12 mouse cellular contexts compared by ENCODE assay signal in the genomic region with DNA sequence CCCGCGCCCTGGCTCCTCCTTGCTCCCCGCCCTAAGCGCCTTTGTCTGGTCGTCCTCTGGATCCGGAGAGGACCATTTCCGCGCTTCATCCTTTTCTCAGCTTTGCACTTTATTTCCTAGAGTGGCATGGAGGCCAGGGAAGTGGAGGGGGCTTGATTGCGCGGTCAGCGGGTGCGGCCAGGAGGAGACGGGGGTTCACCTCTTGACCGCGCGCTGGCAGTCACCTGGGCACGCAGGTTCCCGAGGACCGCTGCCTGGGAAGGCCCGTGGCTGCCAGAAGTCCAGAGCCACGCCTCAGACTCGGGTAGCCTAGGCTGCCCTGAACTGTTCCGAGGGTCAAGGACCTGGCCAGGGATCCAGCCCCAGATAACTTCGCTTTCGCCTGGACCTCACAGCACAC. TPM values are rescaled to one million over a fixed set of nuclear protein-coding genes. Genes with fewer than 3 reads are reported as not detected.
A peak's percentile ranks its signal among the peaks of the same experiment; 100 is the strongest.
DNase-seq lines count a peak whose midpoint lies in the region; ATAC-seq and TF ChIP-seq lines count a peak whose summit lies in the region.
"Not testable (repeated sequence)": the region's sequence is repeated elsewhere in the genome, so short reads cannot be mapped to it uniquely, and the experiment has no call there.
"Had no signal": no experiment of that assay in that cellular context is flagged by ENCODE, and none has a peak within 500 bp of the region (broad histone marks: within the 10 kb centered on the region; RNA-seq: fewer than 3 reads in every experiment).

No protein-coding gene starts in this region.

- H3K36me3 ChIP-seq in forebrain, embryonic 11.5 days (ENCODE audit: control insufficient read depth, insufficient read depth, low read length); heart, embryonic 11.5 days (ENCODE audit: control insufficient read depth, insufficient read depth, low read length); hindbrain, embryonic 13.5 days; kidney, embryonic 16.5 days (ENCODE audit: insufficient read depth, low read length); liver, embryonic 11.5 days (ENCODE audit: control insufficient read depth, insufficient read depth, low read length); midbrain, embryonic 16.5 days (ENCODE audit: control insufficient read depth, insufficient read depth, low read length); stomach, embryonic 14.5 days (ENCODE audit: control insufficient read depth, insufficient read depth, low read length): not testable (repeated sequence)

- peak overlapping the region; percentile 41; the same call in 1 of the 2 replicates for H3K4me2 ChIP-seq in forebrain, embryonic 11.5 days (ENCODE audit: low read depth, low read length, severe bottlenecking)
- H3K4me2 ChIP-seq in heart, embryonic 11.5 days: peak overlapping the region; percentile 45
- peak overlapping the region; percentile 55 for H3K4me2 ChIP-seq in hindbrain, embryonic 13.5 days
- H3K4me2 ChIP-seq in kidney, embryonic 16.5 days (replicated peaks; ENCODE audit: low read depth, low read length): peak overlapping the region; percentile 46
- H3K4me2 ChIP-seq in liver, embryonic 11.5 days: 0 out of 2 replicates have a peak overlapping the region, but pooled peaks have one; percentile 26
- peak overlapping the region; percentile 55 for H3K4me2 ChIP-seq in midbrain, embryonic 16.5 days (ENCODE audit: low read length)
- peak overlapping the region; percentile 25; the same call in 1 of the 2 replicates for H3K4me2 ChIP-seq in stomach, embryonic 14.5 days (replicated peaks; ENCODE audit: low read depth, low read length)

- not testable (repeated sequence) for ATAC-seq in forebrain, embryonic 11.5 days (replicated peaks; ENCODE audit: low FRiP score); heart, embryonic 11.5 days (replicated peaks; ENCODE audit: insufficient number of reproducible peaks, low FRiP score, low TSS enrichment); hindbrain, embryonic 13.5 days (ENCODE audit: low FRiP score); kidney, embryonic 16.5 days (ENCODE audit: low FRiP score, low TSS enrichment); liver, embryonic 11.5 days (replicated peaks; ENCODE audit: low FRiP score); midbrain, embryonic 16.5 days; stomach, embryonic 14.5 days (ENCODE audit: insufficient number of reproducible peaks, insufficient read depth, low FRiP score, low read depth)

- H3K27ac ChIP-seq in cortical plate, adult 2 months (ENCODE audit: insufficient read depth, low read length); forebrain, embryonic 11.5 days (ENCODE audit: low read depth, low read length); heart, embryonic 11.5 days (ENCODE audit: low read depth, low read length); hindbrain, embryonic 13.5 days; kidney, embryonic 16.5 days (ENCODE audit: low read length); liver, embryonic 11.5 days (ENCODE audit: low read depth, low read length); midbrain, embryonic 16.5 days (ENCODE audit: low read length); stomach, embryonic 14.5 days (ENCODE audit: low read length): not testable (repeated sequence)

- TF ChIP-seq POLR2A in cortical plate, adult 2 months (IDR thresholded peaks at IDR 0.05; ENCODE audit: extremely low read depth, insufficient read depth, low read length): not testable (repeated sequence)

- WGBS in forebrain, embryonic 11.5 days: 1% methylated on average over 11 of the region's 25 CpGs
- under 1% methylated on average over 16 of the region's 25 CpGs for WGBS in heart, embryonic 11.5 days (ENCODE audit: insufficient replicate concordance)
- WGBS in hindbrain, embryonic 13.5 days: under 1% methylated on average over 15 of the region's 25 CpGs
- WGBS in kidney, embryonic 16.5 days: 3% methylated on average over 12 of the region's 25 CpGs
- 7% methylated on average over 17 of the region's 25 CpGs for WGBS in liver, embryonic 11.5 days
- 3% methylated on average over 12 of the region's 25 CpGs for WGBS in midbrain, embryonic 16.5 days
- 15% methylated on average over 12 of the region's 25 CpGs for WGBS in stomach, embryonic 14.5 days

- not testable (repeated sequence) for H3K4me1 ChIP-seq in cortical plate, adult 2 months (ENCODE audit: control insufficient read depth, insufficient read depth, low read length); forebrain, embryonic 11.5 days (replicated peaks; ENCODE audit: control insufficient read depth, insufficient read depth, low read length); heart, embryonic 11.5 days (ENCODE audit: control insufficient read depth, insufficient read depth, low read length); hindbrain, embryonic 13.5 days (replicated peaks); kidney, embryonic 16.5 days (ENCODE audit: insufficient read depth, low read length); liver, embryonic 11.5 days (replicated peaks; ENCODE audit: control insufficient read depth, insufficient read depth, low read length); midbrain, embryonic 16.5 days (ENCODE audit: control insufficient read depth, insufficient read depth, low read length); stomach, embryonic 14.5 days (ENCODE audit: control insufficient read depth, insufficient read depth, low read length)

- TF ChIP-seq CTCF in cortical plate, adult 2 months (IDR thresholded peaks at IDR 0.05; ENCODE audit: extremely low read depth, insufficient read depth, low read length): not testable (repeated sequence)

- DNase-seq in forebrain, embryonic 11.5 days (ENCODE audit: low spot score): peak; percentile 46
- peak; percentile 12 for DNase-seq in liver, embryonic 11.5 days (ENCODE audit: low spot score)

- peak overlapping the region; percentile 31; the same call in 1 of the 2 replicates for H3K4me3 ChIP-seq in cortical plate, adult 2 months (ENCODE audit: insufficient read depth, low read length)
- H3K4me3 ChIP-seq in forebrain, embryonic 11.5 days (ENCODE audit: low read depth, low read length): peak overlapping the region; percentile 24
- peak overlapping the region; percentile 18; the same call in 1 of the 2 replicates for H3K4me3 ChIP-seq in heart, embryonic 11.5 days (ENCODE audit: low read depth, low read length)
- H3K4me3 ChIP-seq in hindbrain, embryonic 13.5 days: peak overlapping the region; percentile 37
- H3K4me3 ChIP-seq in kidney, embryonic 16.5 days (ENCODE audit: low read length): peak overlapping the region; percentile 13; the same call in 1 of the 2 replicates
- not testable (repeated sequence) for H3K4me3 ChIP-seq in liver, embryonic 11.5 days (ENCODE audit: low read depth, low read length); stomach, embryonic 14.5 days (ENCODE audit: low read depth, low read length)
- H3K4me3 ChIP-seq in midbrain, embryonic 16.5 days (ENCODE audit: low read depth, low read length): peak overlapping the region; percentile 35

- not testable (repeated sequence) for H3K9me3 ChIP-seq in forebrain, embryonic 11.5 days (ENCODE audit: control insufficient read depth, low read length); heart, embryonic 11.5 days (replicated peaks; ENCODE audit: control insufficient read depth, low read length); hindbrain, embryonic 13.5 days; kidney, embryonic 16.5 days (ENCODE audit: low read length); liver, embryonic 11.5 days (ENCODE audit: control insufficient read depth, low read length); midbrain, embryonic 16.5 days (replicated peaks; ENCODE audit: control insufficient read depth, low read length, poor library complexity, severe bottlenecking); stomach, embryonic 14.5 days (ENCODE audit: control insufficient read depth, low read depth, low read length)

- H3K27me3 ChIP-seq in forebrain, embryonic 11.5 days (ENCODE audit: control insufficient read depth, insufficient read depth, low read length); heart, embryonic 11.5 days (ENCODE audit: control insufficient read depth, insufficient read depth, low read length); hindbrain, embryonic 13.5 days; kidney, embryonic 16.5 days (ENCODE audit: insufficient read depth, low read length); liver, embryonic 11.5 days (replicated peaks; ENCODE audit: control insufficient read depth, insufficient read depth, low read length); midbrain, embryonic 16.5 days (ENCODE audit: control insufficient read depth, insufficient read depth, low read depth, low read length); stomach, embryonic 14.5 days (ENCODE audit: control insufficient read depth, insufficient read depth, low read length): not testable (repeated sequence)

- not testable (repeated sequence) for H3K9ac ChIP-seq in forebrain, embryonic 11.5 days (ENCODE audit: low read length); heart, embryonic 11.5 days (ENCODE audit: low read depth, low read length); kidney, embryonic 16.5 days (replicated peaks; ENCODE audit: low read length); liver, embryonic 11.5 days (ENCODE audit: low read depth, low read length); stomach, embryonic 14.5 days (replicated peaks; ENCODE audit: low read depth, low read length)
- peak overlapping the region; percentile 61 for H3K9ac ChIP-seq in hindbrain, embryonic 13.5 days
- peak overlapping the region; percentile 50 for H3K9ac ChIP-seq in midbrain, embryonic 16.5 days (ENCODE audit: low read depth, low read length)

RNA-seq across cellular contexts. Expression of gene Gm3182, which starts 17.9 kb away (rescaled TPM):
- polyA plus RNA-seq in cortical plate, adult 2 months (2012; rRNA removed): 0.06 and 0.08 TPM in 2 replicates
- not detected in 2 replicates for polyA plus RNA-seq in forebrain, embryonic 11.5 days (2014; fragmentation: Nextera tagmentation; extraction: Ambion mirVana)
- polyA plus RNA-seq in heart, embryonic 11.5 days (2014; fragmentation: Nextera tagmentation; extraction: Ambion mirVana): not detected in 2 replicates
- polyA plus RNA-seq in hindbrain, embryonic 13.5 days (2015; fragmentation: Nextera tagmentation; extraction: Ambion mirVana): not detected in 2 replicates
- not detected in 2 replicates for polyA plus RNA-seq in kidney, embryonic 16.5 days (2015; fragmentation: Nextera tagmentation; extraction: Ambion mirVana)
- not detected in 2 replicates for polyA plus RNA-seq in liver, embryonic 11.5 days (2014; fragmentation: Nextera tagmentation; extraction: Ambion mirVana)
- polyA plus RNA-seq in midbrain, embryonic 16.5 days (2015; fragmentation: Nextera tagmentation; extraction: Ambion mirVana): not detected in 2 replicates
- not detected in 2 replicates for polyA plus RNA-seq in stomach, embryonic 14.5 days (2014; fragmentation: Nextera tagmentation; extraction: Ambion mirVana)
- polyA plus RNA-seq: C2C12; gonadal fat pad, adult 2 months; kidney, embryonic 14.5 days; liver, embryonic 15.5 days had no signal

RNA-seq across cellular contexts. Expression of gene Gm3047, which starts 55.8 kb away (rescaled TPM):
- not detected in 2 replicates for polyA plus RNA-seq in cortical plate, adult 2 months (2012; rRNA removed)
- not detected in 2 replicates for polyA plus RNA-seq in forebrain, embryonic 11.5 days (2014; fragmentation: Nextera tagmentation; extraction: Ambion mirVana)
- not detected in 2 replicates for polyA plus RNA-seq in heart, embryonic 11.5 days (2014; fragmentation: Nextera tagmentation; extraction: Ambion mirVana)
- polyA plus RNA-seq in hindbrain, embryonic 13.5 days (2015; fragmentation: Nextera tagmentation; extraction: Ambion mirVana): not detected in 2 replicates
- not detected in 2 replicates for polyA plus RNA-seq in kidney, embryonic 16.5 days (2015; fragmentation: Nextera tagmentation; extraction: Ambion mirVana)
- not detected in 2 replicates for polyA plus RNA-seq in liver, embryonic 11.5 days (2014; fragmentation: Nextera tagmentation; extraction: Ambion mirVana)
- polyA plus RNA-seq in midbrain, embryonic 16.5 days (2015; fragmentation: Nextera tagmentation; extraction: Ambion mirVana): not detected in 2 replicates
- not detected in 2 replicates for polyA plus RNA-seq in stomach, embryonic 14.5 days (2014; fragmentation: Nextera tagmentation; extraction: Ambion mirVana)
- polyA plus RNA-seq: C2C12; gonadal fat pad, adult 2 months; kidney, embryonic 14.5 days; liver, embryonic 15.5 days had no signal
